Mouse (Mus musculus) CD4-positive naive resting alpha-beta T cell, adult 57 days (primary cell): ENCODE measurements around the gene Cd84. TPM values are rescaled to one million over a fixed set of nuclear protein-coding genes. Genes with fewer than 3 reads are reported as not detected.

Source experiments
- total RNA-seq: library from RNA; stranded (reverse); gene quantifications from one replicate; pipeline ENCODE4 v1.2.4, GENCODE M21; 2023

Cd84 gene
- total RNA-seq = 128 TPM

DNA sequence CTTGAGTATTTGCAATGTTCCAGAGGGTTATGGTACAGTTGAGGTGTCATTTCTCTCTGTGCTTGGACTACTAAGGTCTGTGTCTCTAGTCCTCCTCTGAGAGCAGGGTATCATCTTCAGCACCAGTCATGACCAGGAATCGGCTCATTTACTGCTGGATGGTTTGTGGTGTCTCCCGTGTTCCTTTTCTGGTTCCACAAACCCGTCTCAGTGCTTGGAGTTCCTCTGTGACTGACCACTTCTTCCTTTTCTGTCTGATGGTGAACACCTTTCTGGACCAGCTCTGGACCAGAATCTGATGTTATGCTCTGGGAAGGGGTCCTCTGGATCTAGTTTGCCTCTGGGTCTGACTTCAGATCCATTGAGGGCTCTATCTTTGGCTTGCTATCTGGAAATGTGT lies at the start of gene Cd84:
Gene Cd84 (plus strand): TSS at position 210 of the 400 bp plus-strand sequence.

DNA sequence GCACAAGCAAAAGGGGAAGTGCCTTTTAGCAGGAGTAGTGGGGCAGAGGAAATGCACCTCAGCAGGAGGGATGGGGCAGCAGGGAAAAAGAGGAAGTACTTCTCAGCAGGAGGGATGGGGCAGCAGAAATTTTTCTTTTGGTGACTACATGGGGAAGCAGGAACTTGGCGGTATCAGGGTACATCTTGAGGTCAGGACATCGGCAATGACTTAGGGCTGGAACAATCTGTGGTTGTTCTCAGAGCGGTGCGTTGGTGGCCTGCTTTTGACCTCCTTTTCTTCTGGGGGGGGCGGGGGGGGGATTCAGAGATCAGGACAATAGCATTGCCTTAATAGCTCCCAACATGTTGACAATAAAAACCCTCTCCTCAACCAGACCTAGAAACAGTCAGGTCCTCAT lies 55.9 kb downstream of the Cd84 start, which contains the start of gene Gm10521:
Gene Gm10521 (plus strand): TSS at position 301 of the 400 bp plus-strand sequence.

DNA sequence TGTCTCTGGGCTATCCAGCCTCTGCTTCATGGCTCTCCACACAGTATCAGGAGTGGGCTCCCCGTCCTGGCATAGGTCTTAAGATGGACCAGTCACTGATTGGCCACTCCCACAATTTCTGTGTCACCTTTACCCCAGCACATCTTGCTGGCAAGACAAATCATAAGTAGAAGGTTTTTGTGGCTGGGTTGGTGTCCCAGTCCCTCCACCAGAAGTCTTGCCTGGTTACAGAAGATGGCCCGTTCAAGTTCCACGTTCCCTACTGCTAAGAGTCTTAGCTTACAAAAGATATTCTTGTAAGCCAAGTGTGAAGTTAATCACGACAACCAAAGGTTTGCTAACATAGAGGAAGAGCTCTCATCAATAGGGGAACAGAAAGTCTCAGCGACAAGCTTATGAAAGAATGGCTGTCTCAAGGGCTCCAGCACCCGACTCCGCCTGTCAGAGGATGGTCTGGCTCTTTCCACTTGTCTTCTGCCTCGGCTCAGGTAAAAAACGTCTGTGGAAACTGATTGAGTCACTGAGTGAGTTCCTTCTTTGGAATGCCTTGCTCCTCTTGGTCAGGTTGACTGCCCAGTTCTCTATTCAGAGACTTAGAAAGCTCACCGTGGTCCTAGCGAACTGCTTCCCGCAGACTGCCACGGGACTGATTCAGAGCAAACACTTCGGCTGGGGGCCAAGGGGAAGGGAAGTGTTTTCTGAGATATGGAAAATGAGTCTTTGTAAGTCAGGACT lies 78.0 kb downstream of the Cd84 start, which contains the start of gene Slamf6:
Gene Slamf6 (plus strand): TSS at position 211 of the 735 bp plus-strand sequence.

Other genes with a start within 250 kb of the Cd84 start
- gene Ly9, start 232.3 kb upstream of the Cd84 start, total RNA-seq = 109 TPM
- gene Slamf7, start 186.7 kb upstream of the Cd84 start, total RNA-seq = 5.5 TPM
- 111 TPM for gene Cd48, start 157.7 kb upstream of the Cd84 start, total RNA-seq
- 31.9 TPM for gene Slamf1, start 72.6 kb upstream of the Cd84 start, total RNA-seq
- gene Gm10521, start 56.0 kb downstream of the Cd84 start, total RNA-seq = 21.2 TPM
- 130 TPM for gene Slamf6, start 77.8 kb downstream of the Cd84 start, total RNA-seq
- gene Vangl2, start 188.7 kb downstream of the Cd84 start, total RNA-seq = 2.1 TPM
- not detected for gene Nhlh1, start 217.9 kb downstream of the Cd84 start, total RNA-seq
- 137 TPM for gene Copa, start 242.8 kb downstream of the Cd84 start, total RNA-seq
- 78.6 TPM for gene Ncstn, start 243.1 kb downstream of the Cd84 start, total RNA-seq